Mouse (Mus musculus) subcutaneous adipose tissue, adult 2 months (tissue): ENCODE data around the gene Gm43552. TPM values are rescaled to one million over a fixed set of nuclear protein-coding genes. Genes with fewer than 3 reads are reported as not detected.

Experiments used
- polyA plus RNA-seq: library from polyadenylated mRNA; depleted of rRNA; stranded (reverse); fragments of >200 nt; gene quantifications from 2 replicates; pipeline ENCODE4 v1.2.3, GENCODE M21; 2012; ENCODE audit warnings: low replicate concordance; rRNA removed

Gene Gm43552
- polyA plus RNA-seq: not detected in 2 replicates

DNA sequence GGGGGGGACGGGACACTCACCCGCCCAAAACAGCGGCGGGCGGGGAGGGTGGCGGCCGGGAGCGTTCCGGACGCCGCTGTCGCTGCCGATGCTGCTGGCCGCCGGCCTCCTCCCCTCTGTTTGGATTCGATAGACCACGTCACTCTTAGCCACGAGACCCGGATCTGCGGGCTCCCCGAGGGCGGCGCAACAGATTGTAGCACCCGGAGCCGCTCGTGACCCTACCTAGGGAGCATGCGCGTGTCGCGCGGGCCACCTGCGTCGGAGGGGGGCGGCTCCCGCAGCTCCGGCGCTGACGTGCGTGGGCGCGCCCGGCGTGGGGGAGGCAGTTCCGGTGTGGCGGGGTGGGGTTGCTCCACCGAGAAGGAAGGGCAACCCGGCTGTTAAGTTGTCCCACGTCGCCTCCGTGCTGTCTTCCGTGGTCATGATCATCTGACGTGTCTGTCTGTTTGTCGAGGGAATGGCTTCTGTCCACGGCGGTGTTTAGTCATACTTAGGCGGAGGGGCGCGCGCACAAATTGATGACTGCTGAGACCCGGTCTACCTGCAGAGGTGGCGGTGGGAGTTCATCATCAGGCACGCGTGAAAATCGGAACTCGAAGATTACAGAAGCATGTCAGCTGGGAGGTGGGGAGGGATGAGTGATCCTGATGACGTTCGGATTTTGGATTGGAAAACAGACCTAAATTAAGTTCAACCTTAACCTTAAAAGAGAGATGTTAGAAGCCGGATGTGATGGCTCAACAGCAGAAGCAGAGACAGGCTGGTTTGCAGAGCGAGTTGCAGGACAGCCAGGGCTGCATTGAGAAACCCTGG, at the start of gene Gm43552:
Gm43552 (minus strand) TSS at position 118 of the 816 bp plus-strand sequence.

DNA sequence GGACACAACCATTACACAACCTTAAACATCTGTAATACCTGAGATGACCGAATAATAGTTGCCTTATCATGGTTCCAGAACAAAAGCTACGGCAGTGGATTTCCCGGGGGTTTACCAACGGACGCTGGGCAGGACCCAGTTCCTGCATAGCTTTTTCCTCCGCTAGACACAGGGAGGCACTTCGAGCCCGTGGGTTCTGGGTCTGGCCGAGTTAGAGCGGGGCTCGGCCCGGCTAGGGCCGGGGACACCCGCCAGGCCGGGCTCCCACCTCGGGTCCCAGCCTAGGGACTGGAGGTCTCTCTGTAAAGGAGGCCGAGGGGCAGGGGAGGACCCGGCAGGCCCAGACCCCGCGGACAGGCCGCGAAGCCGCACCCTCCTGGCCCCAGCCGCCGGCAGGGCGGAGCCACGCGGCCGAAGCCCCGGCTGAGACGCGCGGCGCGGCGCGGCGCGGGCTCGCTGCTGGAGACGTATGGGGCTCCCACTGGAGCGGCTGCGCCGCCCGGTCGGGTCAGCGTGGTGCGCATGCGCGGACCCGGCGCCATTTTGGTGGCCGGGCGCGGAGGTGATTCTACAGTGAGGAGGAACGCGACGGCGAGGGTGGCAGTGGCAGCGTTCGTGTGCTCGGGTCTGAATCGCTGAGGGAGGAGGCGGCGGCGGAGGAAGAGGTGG, 44.3 kb upstream of the Gm43552 start, which contains the start of the genes Smim14 and Ube2k:
Smim14 (minus strand) TSS at position 434 of the 669 bp plus-strand sequence.
Ube2k (plus strand) TSS at position 483 of the 669 bp plus-strand sequence.

DNA sequence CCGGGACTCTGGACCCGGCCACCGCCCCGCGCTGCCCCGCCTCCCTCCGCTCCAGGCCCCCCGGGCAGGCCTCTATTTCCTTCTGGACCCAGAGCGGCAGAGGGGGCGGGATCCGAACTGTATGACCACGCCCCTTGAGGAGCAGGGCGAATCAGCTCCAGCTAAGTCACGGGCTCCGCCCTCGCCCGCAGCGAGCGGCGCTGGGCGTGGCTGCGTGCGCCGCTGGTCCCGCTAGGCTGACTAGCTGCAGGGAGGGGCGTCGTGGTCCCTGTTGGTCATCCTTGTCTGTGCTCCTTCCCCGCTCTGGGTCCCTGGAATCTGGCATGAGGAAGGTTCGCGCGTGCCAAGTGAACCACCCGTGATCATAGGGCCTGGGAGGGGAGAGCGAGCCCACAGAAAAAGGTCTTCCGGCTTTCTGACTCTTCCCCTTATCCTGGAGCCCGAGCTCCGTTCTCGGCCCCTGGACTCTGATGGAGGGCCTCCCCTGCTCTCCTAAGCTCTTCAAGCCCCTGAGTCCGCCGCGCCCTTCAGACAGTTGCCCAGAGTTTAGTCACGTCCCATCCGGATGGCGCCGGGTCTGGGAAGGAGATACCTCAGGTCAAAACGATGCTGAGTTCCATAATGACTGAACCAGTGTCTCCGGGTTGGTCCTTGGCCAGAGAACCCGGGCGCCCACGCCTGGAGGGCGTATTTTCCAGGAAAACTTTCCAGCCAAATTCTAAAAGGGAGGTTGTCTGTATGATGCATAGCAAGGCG, 56.6 kb downstream of the Gm43552 start, which contains the start of gene Ugdh:
Ugdh (minus strand) TSS at position 144 of the 756 bp plus-strand sequence.

DNA sequence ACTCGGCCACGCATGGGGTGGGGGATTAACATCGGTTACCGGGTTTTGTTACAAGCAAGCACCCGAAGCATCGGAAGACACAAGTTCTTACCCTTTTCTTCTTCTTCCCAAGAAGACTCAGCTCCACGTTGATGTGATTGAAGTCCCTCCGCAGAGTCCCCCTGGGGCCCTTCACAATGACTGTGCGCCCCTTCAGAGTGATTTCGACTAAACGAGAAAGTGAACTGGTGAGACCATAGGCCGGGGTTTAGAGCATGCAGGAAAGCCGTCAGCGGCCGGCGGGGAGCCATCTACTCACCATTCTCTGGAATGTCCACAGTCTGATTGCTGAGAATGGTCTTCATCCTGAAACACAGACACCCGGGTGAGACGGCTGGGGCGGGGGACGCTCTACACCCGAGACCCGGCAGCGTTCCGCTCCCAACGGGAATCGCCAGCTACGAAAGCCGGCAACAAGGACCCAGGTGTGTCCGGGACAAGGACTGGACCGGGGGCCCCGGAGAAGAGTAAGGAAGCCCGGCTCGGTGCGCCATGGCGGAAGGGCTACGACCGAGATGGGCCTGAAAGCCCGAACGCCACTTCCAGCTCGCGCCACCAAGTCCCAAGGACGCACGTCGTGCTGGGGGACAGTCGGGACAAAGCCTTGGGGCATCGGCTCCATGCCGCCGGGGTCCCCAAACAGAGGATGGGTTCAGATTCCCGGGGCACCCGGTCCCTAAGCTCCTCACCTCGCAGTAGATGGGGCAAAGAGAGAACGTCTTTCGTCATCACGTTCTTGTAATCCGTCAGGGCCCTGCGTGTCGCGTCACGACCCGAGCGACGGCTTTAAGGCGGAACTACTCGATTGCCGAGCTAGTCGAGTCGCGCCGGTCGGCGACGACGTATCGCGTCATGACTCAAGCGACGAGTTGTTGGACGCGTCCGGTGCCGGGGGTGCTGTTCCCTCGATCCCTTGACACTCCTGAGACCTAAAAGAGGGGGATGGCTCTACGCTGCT, 101.7 kb downstream of the Gm43552 start, which contains the start of the genes Rpl9 and Lias:
Rpl9 (minus strand) TSS at position 797 of the 997 bp plus-strand sequence.
Lias (plus strand) TSS at position 850 of the 997 bp plus-strand sequence.

Other genes starting within 250 kb of the Gm43552 start
- gene Rfc1, start 157.2 kb downstream of the Gm43552 start, polyA plus RNA-seq: 17.9 and 25.0 TPM in 2 replicates
- 21.7 and 46.4 TPM in 2 replicates for gene Klb, start 144.5 kb downstream of the Gm43552 start, polyA plus RNA-seq
- 310 and 522 TPM in 2 replicates for gene Rpl9, start 101.4 kb downstream of the Gm43552 start, polyA plus RNA-seq
- 20.2 and 26.9 TPM in 2 replicates for gene Lias, start 101.3 kb downstream of the Gm43552 start, polyA plus RNA-seq
- gene Ugdh, start 56.9 kb downstream of the Gm43552 start, polyA plus RNA-seq: 25.7 and 30.3 TPM in 2 replicates
- gene Smim14, start 44.4 kb upstream of the Gm43552 start, polyA plus RNA-seq: 116 and 146 TPM in 2 replicates
- 20.4 and 32.3 TPM in 2 replicates for gene Ube2k, start 44.4 kb upstream of the Gm43552 start, polyA plus RNA-seq
- 26.2 and 36.9 TPM in 2 replicates for gene Pds5a, start 205.4 kb upstream of the Gm43552 start, polyA plus RNA-seq